8 mouse cellular contexts compared by ENCODE assay signal in genomic region chrY:90740013-90740561, GRCm38 (mm10). TPM values are rescaled to one million over a fixed set of nuclear protein-coding genes. Genes with fewer than 3 reads are reported as not detected.
DNase-seq lines count a peak whose midpoint lies in the region; ATAC-seq lines count a peak whose summit lies in the region.

No protein-coding gene starts in this region.

- H3K36me3 ChIP-seq in forebrain, embryonic 10.5 days (replicated peaks) = peaks cover 55% of the 10 kb centered on the region
- peaks cover 36% of the 10 kb centered on the region for H3K36me3 ChIP-seq in forebrain, embryonic 15.5 days
- peaks cover 42% of the 10 kb centered on the region for H3K36me3 ChIP-seq in embryonic facial prominence, embryonic 15.5 days

- peak; percentile 68 for DNase-seq in forebrain, embryonic 10.5 days (ENCODE audit: extremely low spot score, low spot score)
- DNase-seq in 3134 (ENCODE audit: extremely low read depth, insufficient read length, low spot score) = peak; percentile 55
- DNase-seq in adipocyte (ENCODE audit: low spot score) = peak; percentile 76
- DNase-seq in hindlimb bud, embryonic 11.5 days (ENCODE audit: extremely low spot score, low read depth, low spot score) = peak; percentile 93
- peak; percentile 64 for DNase-seq in lung, postnatal 10 days
- DNase-seq in spleen, postnatal 4 days (ENCODE audit: low spot score in 2 of 2) = peak; percentile 76 to 82

- no peak overlapping the region for H3K27ac ChIP-seq in forebrain, embryonic 10.5 days
- no peak overlapping the region for H3K27ac ChIP-seq in forebrain, embryonic 15.5 days (replicated peaks)
- H3K27ac ChIP-seq in embryonic facial prominence, embryonic 15.5 days (replicated peaks) = no peak overlapping the region

- WGBS in forebrain, embryonic 10.5 days = 55% methylated on average over 14 of the region's 14 CpGs
- 47% methylated on average over 14 of the region's 14 CpGs for WGBS in forebrain, embryonic 15.5 days
- WGBS in embryonic facial prominence, embryonic 15.5 days = 48% methylated on average over 14 of the region's 14 CpGs

- ATAC-seq in forebrain, embryonic 15.5 days (replicated peaks) = no peak
- ATAC-seq in embryonic facial prominence, embryonic 15.5 days (ENCODE audit: insufficient number of reproducible peaks, low FRiP score, low TSS enrichment, low read depth) = peak; percentile 1; the same call in 1 of the 2 replicates

- no peak overlapping the region for H3K4me2 ChIP-seq in forebrain, embryonic 15.5 days (replicated peaks)
- no peak overlapping the region for H3K4me2 ChIP-seq in embryonic facial prominence, embryonic 15.5 days (replicated peaks)

- H3K9me3 ChIP-seq in forebrain, embryonic 10.5 days = peaks cover 78% of the 10 kb centered on the region
- H3K9me3 ChIP-seq in forebrain, embryonic 15.5 days = peaks cover 33% of the 10 kb centered on the region
- peaks cover 45% of the 10 kb centered on the region for H3K9me3 ChIP-seq in embryonic facial prominence, embryonic 15.5 days (replicated peaks)

- H3K4me3 ChIP-seq in forebrain, embryonic 10.5 days = no peak overlapping the region
- H3K4me3 ChIP-seq in forebrain, embryonic 15.5 days = no peak overlapping the region
- H3K4me3 ChIP-seq in embryonic facial prominence, embryonic 15.5 days (replicated peaks) = no peak overlapping the region

- no peak overlapping the region for H3K9ac ChIP-seq in forebrain, embryonic 15.5 days (replicated peaks)
- H3K9ac ChIP-seq in embryonic facial prominence, embryonic 15.5 days = no peak overlapping the region

- no peaks in the 10 kb centered on the region for H3K4me1 ChIP-seq in forebrain, embryonic 10.5 days
- H3K4me1 ChIP-seq in forebrain, embryonic 15.5 days = no peaks in the 10 kb centered on the region
- no peaks in the 10 kb centered on the region for H3K4me1 ChIP-seq in embryonic facial prominence, embryonic 15.5 days

- H3K27me3 ChIP-seq in forebrain, embryonic 10.5 days (ENCODE audit: poor library complexity, severe bottlenecking) = no peaks in the 10 kb centered on the region
- no peaks in the 10 kb centered on the region for H3K27me3 ChIP-seq in forebrain, embryonic 15.5 days
- no peaks in the 10 kb centered on the region for H3K27me3 ChIP-seq in embryonic facial prominence, embryonic 15.5 days

RNA-seq across cellular contexts. Expression of gene Gm21860, which starts 14.5 kb away (rescaled TPM):
- not detected in 2 replicates for polyA plus RNA-seq in forebrain, embryonic 10.5 days (2016; fragmentation: Nextera tagmentation; extraction: Ambion mirVana)
- polyA plus RNA-seq in forebrain, embryonic 15.5 days (2015; fragmentation: Nextera tagmentation; extraction: Ambion mirVana) = not detected in 2 replicates
- polyA plus RNA-seq in embryonic facial prominence, embryonic 15.5 days (2015; fragmentation: Nextera tagmentation; extraction: Ambion mirVana) = not detected in 2 replicates

RNA-seq across cellular contexts. Expression of gene Gm47283, which starts 44.5 kb away (rescaled TPM):
- polyA plus RNA-seq in forebrain, embryonic 10.5 days (2016; fragmentation: Nextera tagmentation; extraction: Ambion mirVana) = not detected in 2 replicates
- not detected in 2 replicates for polyA plus RNA-seq in forebrain, embryonic 15.5 days (2015; fragmentation: Nextera tagmentation; extraction: Ambion mirVana)
- not detected in 2 replicates for polyA plus RNA-seq in embryonic facial prominence, embryonic 15.5 days (2015; fragmentation: Nextera tagmentation; extraction: Ambion mirVana)
